Mouse (Mus musculus) thymus, postnatal 14 days (tissue): ENCODE measurements around the gene Gm20661.

Experiments
- DNase-seq: peaks from one replicate; pipeline ENCODE4 v3.0.0; 2021

Gm20661 gene

GRCm38 (mm10) chr9:107968531-107968930 is 14.3 kb upstream of the Gm20661 start:
- no peak for DNase-seq

GRCm38 (mm10) chr9:107970311-107970710 is 12.5 kb upstream of the Gm20661 start:
- DNase-seq = no peak

GRCm38 (mm10) chr9:107971690-107972541 is 10.9 kb upstream of the Gm20661 start:
- DNase-seq = no peak

GRCm38 (mm10) chr9:107974491-107975171 is 8.2 kb upstream of the Gm20661 start:
- no peak for DNase-seq

- peak; percentile 45 for DNase-seq
Observed at GRCm38 (mm10) chr9:107975399-107976386, 7.2 kb upstream of the Gm20661 start, which contains the start of gene Uba7. TSS of gene Uba7 (plus strand) at chr9:107975505.

- DNase-seq = no peak
Observed at GRCm38 (mm10) chr9:107978815-107979214, 4.0 kb upstream of the Gm20661 start.

GRCm38 (mm10) chr9:107981684-107982605 is 913 bp upstream of the Gm20661 start:
- no peak for DNase-seq

- peak; percentile 57 for DNase-seq
Observed at GRCm38 (mm10) chr9:107983421-107983890, 598 bp downstream of the Gm20661 start.

GRCm38 (mm10) chr9:107984052-107984753 is 1.3 kb downstream of the Gm20661 start:
- no peak for DNase-seq

- no peak for DNase-seq
Observed at GRCm38 (mm10) chr9:107984754-107985055, 1.8 kb downstream of the Gm20661 start.

GRCm38 (mm10) chr9:107985131-107986119 is 2.6 kb downstream of the Gm20661 start, which contains the start of gene Inka1:
TSS of gene Inka1 (minus strand) at chr9:107985879.
- DNase-seq = peak; percentile 96

GRCm38 (mm10) chr9:107986376-107986775 is 3.5 kb downstream of the Gm20661 start:
- peak; percentile 84 for DNase-seq

GRCm38 (mm10) chr9:107987950-107988349 is 5.1 kb downstream of the Gm20661 start:
- no peak for DNase-seq

GRCm38 (mm10) chr9:107992197-107992596 is 9.3 kb downstream of the Gm20661 start, which contains the start of gene Cdhr4:
TSS of gene Cdhr4 (plus strand) at chr9:107992497.
- DNase-seq = no peak

- peak; percentile 59 for DNase-seq
Observed at GRCm38 (mm10) chr9:107993013-107993412, 10.2 kb downstream of the Gm20661 start.

GRCm38 (mm10) chr9:107994464-107994863 is 11.6 kb downstream of the Gm20661 start:
- no peak for DNase-seq

GRCm38 (mm10) chr9:107995513-107995912 is 12.7 kb downstream of the Gm20661 start:
- no peak for DNase-seq

- no peak for DNase-seq
Observed at GRCm38 (mm10) chr9:107996049-107996448, 13.2 kb downstream of the Gm20661 start, which contains the start of gene Gm20662. TSS of gene Gm20662 (plus strand) at chr9:107996349.
